Mouse (Mus musculus) gastrocnemius, adult 8-10 months (tissue): ENCODE results near the gene Naaladl2. TPM values are rescaled to one million over a fixed set of nuclear protein-coding genes. Genes with fewer than 3 reads are reported as not detected.
"Not testable (repeated sequence)": the region's sequence is repeated elsewhere in the genome, so short reads cannot be mapped to it uniquely, and the experiment has no call there.

Source experiments
- DNase-seq, 2 experiments: peaks; one replicate each; pipeline ENCODE4 v3.0.0; 2022; ENCODE audit warnings: low spot score in 2 of 2
- total RNA-seq, 4 experiments: library from RNA; stranded (reverse); gene quantifications; 2 replicates each; pipeline ENCODE4 v1.2.4; 2022

Naaladl2 gene
- total RNA-seq, 4 experiments from 2014 or later, result 0.25 to 0.46 (median 0.31) TPM

DNA sequence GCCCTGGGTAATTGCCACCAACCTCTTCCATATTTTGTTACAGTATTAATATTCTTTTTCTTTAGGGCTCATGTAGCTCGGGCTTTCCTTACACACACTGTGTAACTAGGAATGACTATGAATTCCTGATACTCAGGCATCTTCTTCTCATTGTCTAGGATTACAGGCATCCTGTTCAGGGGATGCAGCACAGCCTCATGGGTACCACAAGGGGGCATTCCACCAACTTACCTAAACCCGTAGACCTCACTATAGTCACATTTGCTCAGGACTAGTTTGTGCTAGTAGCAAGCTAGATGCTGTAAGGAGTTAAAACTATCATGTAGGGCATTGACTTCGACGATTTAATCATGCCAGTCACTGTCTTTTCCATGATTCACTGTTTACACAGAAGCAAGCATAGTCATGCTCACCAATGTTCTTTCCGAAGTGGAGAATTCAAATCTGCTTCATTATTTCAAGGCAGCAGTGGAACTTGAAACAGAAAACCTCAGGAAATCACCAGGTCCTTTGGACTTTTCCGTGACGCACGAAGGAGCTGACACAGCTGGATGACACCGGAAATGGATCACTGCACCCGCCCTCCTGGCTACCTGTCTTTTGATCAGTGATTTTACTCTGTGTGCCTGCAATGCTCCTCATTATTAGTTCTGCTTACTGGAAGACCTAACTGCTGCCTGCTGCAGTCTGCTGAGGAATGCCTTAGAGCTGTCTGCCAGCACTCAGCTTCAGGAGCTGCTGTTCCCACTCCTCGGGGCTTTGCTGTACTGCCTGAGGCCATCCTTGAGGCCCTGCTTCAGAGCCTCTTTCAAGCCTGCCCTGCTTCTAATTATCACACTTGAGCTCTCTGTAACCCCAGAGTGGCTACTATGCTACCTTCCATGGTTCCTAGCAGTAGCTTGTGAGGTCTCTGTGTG, 822.3 kb downstream of the Naaladl2 start:
- DNase-seq, result no peak

DNA sequence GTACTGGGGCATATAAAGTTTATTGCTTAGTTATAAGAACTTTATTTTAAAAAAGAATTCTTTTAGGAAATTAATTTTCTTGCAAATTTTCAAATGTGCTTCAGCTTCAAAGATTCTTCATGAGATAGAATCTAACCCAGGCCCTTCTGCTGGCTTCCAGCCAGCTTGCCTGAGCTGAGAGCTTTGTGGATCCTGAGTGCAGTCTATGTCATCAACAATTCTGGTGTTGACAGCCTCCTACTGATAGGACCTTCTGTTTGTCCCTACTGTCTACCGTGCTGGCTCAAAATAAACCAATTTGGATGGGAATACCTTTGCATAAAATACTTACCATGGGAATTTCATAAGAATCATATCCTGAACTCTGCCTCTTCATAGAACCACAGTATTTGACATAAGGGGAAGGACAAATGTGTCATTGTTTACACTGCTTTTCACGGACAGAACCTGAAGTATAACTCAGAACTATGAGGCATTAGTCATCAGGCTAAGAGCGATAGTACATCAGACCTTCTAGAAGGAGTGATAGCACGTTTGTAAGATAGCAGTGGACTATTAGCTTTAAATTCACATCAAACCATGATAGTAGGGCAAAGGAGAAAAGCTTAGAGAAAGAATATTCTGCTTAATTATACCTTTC, 829.3 kb downstream of the Naaladl2 start:
- DNase-seq, result no peak

DNA sequence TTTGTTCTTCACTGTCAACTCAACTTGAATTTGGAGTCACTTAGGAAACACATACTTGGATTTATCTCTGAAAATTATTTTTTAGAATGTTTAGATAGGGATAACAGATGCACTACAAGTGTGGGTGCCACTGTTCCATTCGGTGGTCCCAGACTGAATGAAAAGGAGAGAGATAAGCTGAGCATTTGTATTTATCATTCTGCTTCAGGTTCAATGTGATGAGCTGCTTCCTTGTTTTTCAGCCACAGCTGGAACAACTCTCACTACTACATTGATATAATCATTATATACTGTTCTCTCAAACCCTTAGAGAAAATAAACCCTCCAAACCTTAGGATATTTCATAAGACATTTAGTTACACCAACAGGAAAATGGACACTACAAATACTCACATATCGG, 918.6 kb downstream of the Naaladl2 start:
- no peak for DNase-seq

DNA sequence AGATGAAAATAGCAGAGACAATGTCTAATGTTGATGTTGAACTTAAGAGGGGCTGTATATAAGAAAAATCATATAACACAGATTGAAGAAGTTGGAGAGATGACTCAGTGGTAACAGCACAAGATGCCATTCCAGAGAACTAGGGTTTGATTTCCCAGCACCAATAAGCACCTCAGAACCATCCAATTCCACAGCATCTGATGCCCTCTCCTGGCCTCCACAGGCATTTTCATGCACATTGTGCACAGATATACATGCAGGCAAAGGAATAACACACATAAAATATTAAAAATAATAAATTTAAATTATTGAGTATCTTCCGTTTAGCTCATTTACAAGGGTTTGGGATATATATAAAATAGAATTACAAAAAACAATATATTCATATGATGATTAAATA, 926.6 kb downstream of the Naaladl2 start:
- DNase-seq, result no peak

DNA sequence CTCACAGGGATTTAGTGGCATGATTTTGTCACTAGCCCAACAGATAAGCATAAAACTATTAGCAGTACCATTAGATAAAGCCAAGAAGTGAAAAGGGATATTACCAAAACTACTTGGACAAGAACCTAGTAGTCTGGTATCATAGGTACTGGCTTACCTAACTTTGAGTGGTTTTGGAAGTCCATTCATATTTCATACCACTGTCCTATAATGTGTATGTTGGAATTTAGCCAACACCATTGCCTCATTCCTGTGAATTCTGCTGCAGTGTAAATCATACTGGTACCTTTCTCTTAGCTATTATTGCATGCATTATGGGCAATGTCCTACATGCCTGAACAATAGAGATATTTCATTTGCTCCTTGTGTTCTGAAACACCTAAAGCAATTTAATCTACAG, 977.5 kb downstream of the Naaladl2 start:
- no peak for DNase-seq

DNA sequence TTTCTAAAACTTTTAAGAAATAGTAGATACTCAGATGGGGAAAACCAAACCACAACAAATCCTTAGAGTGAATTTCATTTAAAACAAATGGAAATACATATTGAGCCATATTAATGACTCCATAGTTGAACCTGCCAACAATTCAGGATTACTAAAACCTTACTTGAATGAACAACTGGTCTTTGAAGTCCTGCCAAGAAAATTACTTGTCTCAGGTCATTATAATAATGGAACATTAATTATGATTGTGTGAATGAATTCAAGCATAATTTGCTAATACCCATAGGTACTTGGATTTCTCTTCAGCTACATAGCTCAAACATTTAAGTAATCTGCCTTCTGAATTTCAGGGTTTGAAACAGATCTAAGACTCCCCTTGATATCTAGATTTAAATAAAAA, 980.1 kb downstream of the Naaladl2 start:
- DNase-seq, result no peak

DNA sequence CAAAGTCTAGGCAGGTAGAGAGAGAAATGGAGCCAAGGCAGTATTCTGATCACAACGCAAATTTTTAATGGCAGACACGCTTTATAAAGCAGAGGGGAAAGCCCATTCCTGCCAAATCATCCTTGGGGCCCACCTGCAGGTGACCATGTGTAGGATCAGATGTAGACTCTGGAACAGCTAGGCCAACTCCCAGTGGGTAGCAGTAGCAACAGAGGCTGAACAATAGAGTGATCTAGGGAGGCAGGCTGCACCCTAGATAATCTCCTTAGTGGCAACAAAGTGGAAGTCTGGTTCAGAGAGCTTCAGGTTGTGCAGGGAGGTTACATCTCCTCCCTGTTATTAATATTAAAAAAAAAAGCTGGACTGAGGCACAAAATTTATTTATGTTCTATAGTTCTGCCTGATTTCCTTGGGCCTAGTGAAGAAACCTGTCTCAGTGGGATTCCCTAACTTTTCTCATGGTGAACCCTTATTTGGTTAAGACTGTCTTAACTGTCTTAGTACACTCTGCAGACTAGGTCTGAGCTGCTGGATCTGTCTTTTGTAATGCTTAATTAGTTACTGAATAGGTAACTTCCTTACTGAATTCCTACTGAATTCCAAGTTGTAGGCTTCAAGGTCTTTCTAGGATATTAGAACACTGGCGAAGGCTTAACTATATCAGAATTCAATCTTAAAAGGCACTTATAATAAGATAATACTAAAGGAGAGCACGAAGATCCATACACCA, 992.8 kb downstream of the Naaladl2 start:
- not testable (repeated sequence) for DNase-seq

DNA sequence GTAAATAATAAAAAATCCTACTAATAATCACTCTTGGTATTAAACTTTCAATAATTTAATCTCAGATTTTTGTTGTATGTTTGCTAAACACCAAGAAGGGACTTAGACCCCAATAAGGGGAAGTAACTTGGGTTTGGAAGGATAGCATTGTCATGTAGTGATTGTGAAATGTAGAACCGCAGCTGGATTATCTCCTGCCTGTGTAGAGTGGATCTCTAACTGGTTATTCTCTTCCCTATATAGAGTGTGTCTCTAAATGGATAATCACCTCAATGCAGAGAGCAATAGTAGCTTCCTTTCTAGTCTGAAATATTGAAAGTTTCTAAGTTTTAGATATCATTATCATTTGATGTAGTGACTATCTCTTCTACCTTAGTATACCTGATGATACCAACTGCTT, 1001.3 kb downstream of the Naaladl2 start:
- no peak for DNase-seq

DNA sequence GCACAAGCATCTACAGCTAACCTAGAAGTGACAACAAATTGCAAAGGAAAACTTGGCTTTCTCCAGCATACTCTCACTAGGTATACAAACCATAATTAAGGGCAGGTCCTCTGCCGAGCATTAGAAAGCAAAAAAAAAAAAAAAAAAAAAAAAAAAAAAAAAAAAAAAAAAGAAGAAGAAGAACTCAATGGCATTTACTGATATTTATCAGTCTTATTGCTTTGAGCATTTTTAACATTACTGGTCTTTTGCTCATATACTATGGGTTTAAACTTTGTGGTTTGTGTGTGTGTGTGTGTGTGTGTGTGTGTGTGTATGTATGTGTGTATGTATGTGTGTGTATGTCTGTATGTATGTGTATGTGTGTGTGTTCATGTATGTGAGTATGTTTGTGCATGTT, 1006.1 kb downstream of the Naaladl2 start:
- DNase-seq, result no peak

DNA sequence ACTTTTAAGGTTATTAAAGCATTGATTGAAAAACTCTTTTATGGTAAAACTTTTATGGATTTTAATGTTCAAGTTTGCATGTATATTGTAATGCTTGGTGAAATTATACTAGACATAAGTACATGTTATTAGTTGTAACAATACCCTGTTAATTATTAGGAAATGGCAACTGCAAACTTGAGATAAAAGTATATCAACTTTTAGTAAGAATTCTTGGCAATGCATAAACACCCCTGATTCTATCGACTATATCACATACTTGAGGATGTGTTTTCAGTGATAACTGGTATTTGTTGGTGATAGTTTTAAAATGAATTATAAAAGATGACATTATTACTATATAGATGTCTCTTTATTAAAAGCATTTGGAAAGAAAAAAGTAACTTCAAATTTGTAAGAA, 1017.9 kb downstream of the Naaladl2 start:
- DNase-seq, result no peak

DNA sequence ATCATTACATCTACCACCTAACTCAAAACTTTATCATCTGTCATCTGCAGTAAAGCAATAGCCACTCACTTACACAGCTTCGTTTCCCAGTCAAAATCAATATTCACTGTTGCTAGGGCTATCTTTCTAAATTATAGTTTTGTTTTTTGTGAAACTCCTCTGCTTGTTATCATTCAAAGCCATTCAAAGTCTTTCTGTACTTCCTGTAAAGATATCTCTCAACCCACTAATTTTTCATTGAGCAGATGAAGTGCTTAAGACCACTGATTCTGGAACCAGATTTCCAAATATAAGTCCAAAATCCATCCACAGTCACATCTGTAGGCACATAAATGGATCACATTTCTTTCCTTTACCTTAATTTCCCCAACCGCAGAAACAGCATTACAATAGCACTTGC, 1020.0 kb downstream of the Naaladl2 start:
- DNase-seq, result no peak

DNA sequence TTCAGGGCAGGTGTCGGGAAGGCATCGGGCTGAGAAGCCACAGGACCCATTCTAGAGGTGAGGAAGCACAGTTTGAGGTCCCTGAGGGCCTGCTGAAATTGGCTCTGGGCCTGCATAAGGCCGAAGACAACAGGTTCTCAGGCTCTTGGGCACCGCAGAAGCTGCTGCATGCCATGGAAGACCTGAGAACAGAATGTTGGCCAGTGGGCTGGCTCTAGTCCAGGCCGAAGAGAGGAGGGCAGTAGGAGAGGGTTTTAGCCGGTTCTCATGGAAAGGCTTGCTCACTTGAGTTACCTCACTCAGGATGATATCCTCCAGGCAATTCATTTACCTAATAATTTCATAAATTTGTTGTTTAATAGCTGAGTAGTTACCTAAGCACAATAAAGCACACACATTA, 1025.9 kb downstream of the Naaladl2 start:
- DNase-seq, result no peak

DNA sequence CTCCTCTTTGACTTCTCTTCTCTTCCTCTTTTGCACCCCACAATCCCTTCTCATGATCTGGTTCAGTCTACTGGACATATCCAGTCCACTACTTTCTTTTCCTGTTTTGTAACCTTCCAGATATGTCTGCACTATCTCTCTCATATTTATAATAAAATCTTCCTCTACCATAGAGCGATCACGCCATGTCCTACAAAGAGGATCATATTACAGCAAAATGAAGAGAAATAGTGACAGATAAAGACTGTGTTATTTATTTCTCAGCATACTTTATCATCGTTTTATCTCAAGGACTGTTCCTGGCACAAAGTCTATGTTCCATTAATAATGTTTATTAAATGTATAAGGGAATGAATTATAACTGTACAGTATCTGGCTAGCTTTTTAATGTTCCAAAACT, 1029.2 kb downstream of the Naaladl2 start:
- no peak for DNase-seq

DNA sequence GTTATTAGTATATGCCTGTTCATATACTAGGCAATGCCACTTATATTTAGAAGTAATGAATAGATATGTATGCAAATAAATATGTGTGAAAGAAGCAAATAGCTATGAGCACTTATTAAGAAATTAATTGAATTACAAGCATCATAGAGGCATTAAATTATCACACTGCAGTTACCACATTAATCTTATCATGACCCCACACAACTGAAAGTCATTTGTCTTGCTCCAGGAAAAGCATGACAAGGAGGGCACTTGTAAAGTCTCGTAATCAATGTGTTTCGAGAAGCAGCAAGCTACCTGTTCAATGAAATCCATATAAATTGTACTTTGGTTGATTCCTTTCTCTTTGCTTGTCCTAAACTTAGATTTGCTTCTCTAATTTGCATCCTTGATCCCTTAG, 1030.7 kb downstream of the Naaladl2 start:
- no peak for DNase-seq

DNA sequence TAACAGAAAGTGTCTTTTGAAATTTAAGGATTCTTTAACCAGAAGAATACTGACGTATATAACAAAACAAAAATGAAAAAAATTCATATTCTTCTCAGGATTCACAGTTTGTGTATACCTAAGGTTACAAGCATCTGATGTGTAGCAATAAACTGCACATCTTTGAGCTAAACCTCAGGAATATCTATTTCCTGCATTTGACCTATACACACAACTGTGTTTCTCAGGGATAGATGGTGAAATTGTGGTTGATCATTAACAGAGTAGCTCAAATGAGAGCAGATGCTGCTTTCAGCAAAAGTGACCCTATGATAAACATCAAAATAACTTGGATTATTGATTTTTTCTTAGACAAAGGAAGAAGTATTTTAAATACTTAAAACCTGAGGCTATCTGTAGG, 1037.7 kb downstream of the Naaladl2 start:
- DNase-seq, result no peak

DNA sequence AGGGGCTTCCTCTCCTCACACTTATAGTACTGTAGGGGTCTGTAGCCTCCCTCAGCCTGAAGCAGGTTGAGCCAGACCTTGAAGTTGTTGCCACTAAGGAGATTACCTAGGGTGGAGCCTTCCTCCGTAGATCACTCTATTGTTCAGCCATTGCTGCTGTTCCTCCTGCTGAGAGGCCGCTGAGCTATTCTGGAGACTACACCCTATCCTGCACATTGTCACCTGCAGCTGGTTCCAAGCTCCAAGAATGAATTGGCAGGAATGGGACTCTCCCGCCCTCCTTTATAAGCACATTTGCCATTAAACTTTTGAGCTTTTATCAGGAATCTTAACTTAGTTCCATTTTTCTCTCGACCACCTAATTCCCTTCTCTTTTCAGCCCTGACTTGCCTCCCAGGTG, 1064.3 kb downstream of the Naaladl2 start:
- DNase-seq, result no peak

DNA sequence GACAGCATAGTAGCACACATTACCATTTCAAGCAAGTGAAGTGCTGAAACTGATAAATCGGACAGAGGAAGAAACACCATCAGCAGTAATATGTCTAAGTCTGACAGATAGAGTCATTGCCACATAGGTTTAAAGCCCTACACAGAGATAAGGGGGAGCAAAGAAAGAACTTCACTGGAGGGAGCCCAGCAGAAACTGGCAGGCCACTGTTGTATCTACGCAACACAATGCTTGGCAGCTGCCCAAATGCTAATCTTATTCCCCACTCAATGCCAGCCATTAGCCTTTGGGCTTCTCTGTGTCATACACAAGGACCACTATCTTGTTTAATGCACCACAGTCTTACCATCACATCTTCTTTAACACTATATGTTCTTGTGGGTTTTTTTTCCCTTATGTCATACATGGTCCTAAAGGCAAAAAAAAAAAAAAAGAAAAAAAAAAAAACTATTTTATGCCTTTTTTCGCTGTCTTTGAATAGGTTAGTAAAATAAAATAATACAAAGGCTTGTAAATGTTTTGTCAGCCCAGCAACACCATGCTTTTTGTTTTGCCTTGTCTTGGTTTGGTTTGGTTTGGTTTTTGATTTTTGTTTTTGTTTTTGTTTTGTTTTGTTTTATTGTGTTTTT, 1072.8 kb downstream of the Naaladl2 start:
- no peak for DNase-seq

DNA sequence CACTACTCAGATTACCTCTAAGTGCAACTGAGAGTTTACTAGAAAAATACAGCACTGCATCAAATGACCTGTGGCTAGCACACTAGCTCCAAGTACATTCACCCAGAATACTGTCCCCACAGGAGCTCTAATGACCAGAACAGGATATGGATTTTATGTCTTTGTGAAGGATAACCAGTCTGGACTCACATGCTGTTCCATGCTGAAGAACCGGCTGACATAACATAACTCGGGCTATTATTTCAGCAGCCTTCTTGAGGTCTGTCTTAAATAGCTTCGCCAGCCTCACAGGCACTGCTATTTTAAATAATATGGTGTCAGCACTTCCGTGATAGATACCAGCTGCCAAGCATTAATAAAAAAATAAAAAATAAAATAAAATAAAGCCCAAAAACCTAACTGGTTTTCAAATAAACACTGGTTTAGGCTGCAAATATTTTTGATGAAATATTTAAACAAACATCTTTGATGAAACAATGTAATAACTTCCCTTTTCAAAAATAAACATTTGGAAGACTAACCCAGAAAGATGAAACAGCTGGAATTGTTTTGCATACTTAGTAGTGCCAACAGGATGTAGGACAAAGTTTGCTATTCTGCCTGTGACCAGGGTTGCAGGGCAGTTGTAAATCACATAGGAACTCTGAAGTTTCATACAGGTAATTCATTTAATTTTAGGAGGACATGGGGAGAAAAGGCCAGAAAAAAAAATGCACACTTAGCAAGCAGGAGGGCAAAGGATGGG, 1073.5 kb downstream of the Naaladl2 start:
- DNase-seq, result no peak

DNA sequence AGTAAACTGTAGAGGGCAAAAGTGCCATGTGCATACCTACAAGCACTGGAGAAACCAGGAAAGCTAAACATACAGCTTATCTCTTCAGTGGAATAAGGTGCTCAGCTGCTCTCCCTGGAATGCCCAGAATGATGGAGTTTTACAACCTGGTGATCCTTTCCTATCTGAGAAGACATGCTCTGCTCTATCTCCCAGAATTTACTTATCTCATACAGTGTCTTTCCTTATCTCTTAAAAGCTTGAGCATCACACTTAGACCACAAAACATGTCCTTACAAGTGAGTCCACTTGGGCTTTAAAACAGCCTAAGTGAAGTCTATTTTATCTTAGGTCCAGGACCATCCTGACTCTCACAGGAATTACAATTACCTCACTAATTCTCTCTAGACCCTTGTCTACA, 1095.8 kb downstream of the Naaladl2 start:
- no peak for DNase-seq

DNA sequence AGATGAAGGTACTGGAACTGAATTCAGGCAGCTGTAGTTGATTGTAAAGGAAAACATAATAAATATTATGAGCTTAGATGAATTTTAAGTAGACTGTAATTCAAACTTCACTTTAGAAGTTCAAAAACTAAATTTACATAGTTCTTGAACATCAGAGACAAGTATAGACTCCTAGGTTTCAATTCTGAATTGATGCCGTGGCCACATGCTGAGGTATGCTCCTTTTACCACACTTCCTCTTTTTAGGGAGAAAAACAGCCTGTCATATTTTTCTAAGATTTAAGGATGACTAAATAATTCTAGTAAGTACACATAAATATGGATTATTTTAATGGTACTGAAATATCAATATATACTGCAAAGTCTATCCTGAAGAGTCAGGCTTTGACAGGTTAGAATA, 1142.3 kb downstream of the Naaladl2 start:
- DNase-seq, result no peak

DNA sequence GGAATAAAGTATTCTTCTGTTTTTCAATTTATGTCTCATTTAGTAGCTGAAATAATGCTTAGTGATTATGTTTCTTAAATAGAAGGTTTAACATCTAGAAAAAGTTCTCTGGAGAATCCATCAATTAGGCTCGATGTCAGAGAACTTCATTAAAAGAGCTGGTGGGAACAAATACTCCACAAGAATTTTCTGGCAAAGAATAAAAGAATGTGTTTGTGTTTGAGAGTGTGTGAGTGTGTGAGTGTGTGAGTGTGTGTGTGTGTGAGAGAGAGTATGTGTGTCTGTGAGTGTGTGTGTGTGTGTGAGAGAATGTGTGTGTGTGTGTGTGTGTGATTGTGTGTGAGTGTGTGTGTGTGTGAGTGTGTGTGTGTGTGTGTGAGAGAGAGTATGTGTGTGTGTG, 1170.3 kb downstream of the Naaladl2 start:
- no peak for DNase-seq
